Mouse (Mus musculus): ENCODE measurements around the gene Foxi1.
A peak's percentile ranks its signal among the peaks of the same experiment; 100 is the strongest.
"Not testable (repeated sequence)": the region's sequence is repeated elsewhere in the genome, so short reads cannot be mapped to it uniquely, and the experiment has no call there.

Gene Foxi1

GRCm38 (mm10) chr11:34207989-34208388 lies at the start of gene Foxi1:
Foxi1 (minus strand) TSS chr11:34208089.
- DNase-seq (ENCODE audit: low spot score in 2 of 2) = no peak

- no peak for DNase-seq (ENCODE audit: low spot score in 2 of 2)
These were observed 35.1 kb upstream of the Foxi1 start for GRCm38 (mm10) chr11:34242979-34243378.

GRCm38 (mm10) chr11:34240252-34240651 lies 32.4 kb upstream of the Foxi1 start:
- no peak for DNase-seq (ENCODE audit: low spot score in 2 of 2)

- DNase-seq (ENCODE audit: low spot score in 2 of 2) = no peak
These were observed 31.8 kb upstream of the Foxi1 start for GRCm38 (mm10) chr11:34239691-34240090.

GRCm38 (mm10) chr11:34236885-34237284 lies 29.0 kb upstream of the Foxi1 start:
- DNase-seq (ENCODE audit: low spot score in 2 of 2) = no peak

GRCm38 (mm10) chr11:34236091-34236759 lies 28.3 kb upstream of the Foxi1 start:
- DNase-seq (ENCODE audit: low spot score in 2 of 2) = peak in 1 of 2 experiments; percentile 48

- DNase-seq (ENCODE audit: low spot score in 2 of 2) = peak; percentile 37 to 68
These were observed 21.0 kb upstream of the Foxi1 start for GRCm38 (mm10) chr11:34228758-34229364.

- no peak for DNase-seq (ENCODE audit: low spot score in 2 of 2)
These were observed 19.3 kb upstream of the Foxi1 start for GRCm38 (mm10) chr11:34227180-34227579.

- not testable (repeated sequence) for DNase-seq (ENCODE audit: low spot score in 2 of 2)
These were observed 12.7 kb upstream of the Foxi1 start for GRCm38 (mm10) chr11:34220596-34220995.

- DNase-seq (ENCODE audit: low spot score in 2 of 2) = peak; percentile 26 to 60
These were observed 5.0 kb upstream of the Foxi1 start for GRCm38 (mm10) chr11:34212853-34213252.

- no peak for DNase-seq (ENCODE audit: low spot score in 2 of 2)
These were observed 5.1 kb downstream of the Foxi1 start for GRCm38 (mm10) chr11:34202769-34203168.

- DNase-seq (ENCODE audit: low spot score in 2 of 2) = no peak
These were observed 12.7 kb downstream of the Foxi1 start for GRCm38 (mm10) chr11:34195142-34195541.

- DNase-seq (ENCODE audit: low spot score in 2 of 2) = no peak
These were observed 13.5 kb downstream of the Foxi1 start for GRCm38 (mm10) chr11:34194158-34194941.

- DNase-seq (ENCODE audit: low spot score in 2 of 2) = no peak
These were observed 14.2 kb downstream of the Foxi1 start for GRCm38 (mm10) chr11:34193658-34194057.

- DNase-seq (ENCODE audit: low spot score in 2 of 2) = no peak
These were observed 23.6 kb downstream of the Foxi1 start for GRCm38 (mm10) chr11:34184266-34184665.

- peak in 1 of 2 experiments; percentile 25 for DNase-seq (ENCODE audit: low spot score in 2 of 2)
These were observed 26.4 kb downstream of the Foxi1 start for GRCm38 (mm10) chr11:34181214-34182117.

GRCm38 (mm10) chr11:34178752-34179151 lies 29.1 kb downstream of the Foxi1 start:
- no peak for DNase-seq (ENCODE audit: low spot score in 2 of 2)

GRCm38 (mm10) chr11:34176371-34176770 lies 31.5 kb downstream of the Foxi1 start:
- DNase-seq (ENCODE audit: low spot score in 2 of 2) = no peak

GRCm38 (mm10) chr11:34171221-34171620 lies 36.7 kb downstream of the Foxi1 start:
- no peak for DNase-seq (ENCODE audit: low spot score in 2 of 2)

- DNase-seq (ENCODE audit: low spot score in 2 of 2) = no peak
These were observed 38.4 kb downstream of the Foxi1 start for GRCm38 (mm10) chr11:34169464-34169894.

GRCm38 (mm10) chr11:34166392-34166791 lies 41.5 kb downstream of the Foxi1 start:
- no peak for DNase-seq (ENCODE audit: low spot score in 2 of 2)

- DNase-seq (ENCODE audit: low spot score in 2 of 2) = no peak
These were observed 42.6 kb downstream of the Foxi1 start for GRCm38 (mm10) chr11:34165278-34165677.

Measured in spleen, postnatal 10 days (tissue).